Mouse (Mus musculus) kidney, embryonic 14.5 days (tissue): ENCODE measurements around the gene E030018B13Rik. TPM values are rescaled to one million over a fixed set of nuclear protein-coding genes. Genes with fewer than 3 reads are reported as not detected.
A peak's percentile ranks its signal among the peaks of the same experiment; 100 is the strongest.

Source experiments
- ATAC-seq: fragments of 200-750 bp; cut with Nextera tagmentation; 2 replicates; pipeline ENCODE4 v1.8.0; 2017; ENCODE audit warnings: moderate number of reproducible peaks, mild to moderate bottlenecking, moderate TSS enrichment, moderate library complexity; ENCODE audit not compliant: low FRiP score, low TSS enrichment
- H3K27ac ChIP-seq: fragments of 300-500 bp; sonication (generic); 2 replicates; pipeline ENCODE4 v1.5.1; 2014; ENCODE audit warnings: low read depth, mild to moderate bottlenecking, low read length, moderate library complexity, mixed read lengths
- H3K27me3 ChIP-seq: fragments of 300-500 bp; sonication (generic); 2 replicates; pipeline ENCODE4 v1.6.1; 2014; ENCODE audit warnings: mild to moderate bottlenecking, low read length; ENCODE audit not compliant: control insufficient read depth, insufficient read depth
- H3K36me3 ChIP-seq: fragments of 300-500 bp; sonication (generic); 2 replicates; pipeline ENCODE4 v1.6.1; 2014; ENCODE audit warnings: low read length, mixed read lengths; ENCODE audit not compliant: control insufficient read depth, insufficient read depth
- H3K4me1 ChIP-seq: fragments of 300-500 bp; sonication (generic); 2 replicates; pipeline ENCODE4 v1.6.1; 2014; ENCODE audit warnings: low read length, mixed read lengths; ENCODE audit not compliant: control insufficient read depth, insufficient read depth
- H3K4me2 ChIP-seq: fragments of 300-500 bp; sonication (generic); replicated peaks from 2 replicates; pipeline ENCODE4 v1.6.1; 2014; ENCODE audit warnings: low read depth, mild to moderate bottlenecking, low read length
- H3K4me3 ChIP-seq: fragments of 300-500 bp; sonication (generic); 2 replicates; pipeline ENCODE4 v1.5.1; 2014; ENCODE audit warnings: mild to moderate bottlenecking, low read length
- H3K9ac ChIP-seq: fragments of 300-500 bp; sonication (generic); 2 replicates; pipeline ENCODE4 v1.6.1; 2014; ENCODE audit warnings: low read depth, mild to moderate bottlenecking, low read length, moderate library complexity
- H3K9me3 ChIP-seq: fragments of 300-500 bp; sonication (generic); 2 replicates; pipeline ENCODE4 v1.6.1; 2016; ENCODE audit warnings: low read length; ENCODE audit not compliant: control insufficient read depth
- WGBS: fragments of 180-500 bp; shearing (Covaris S2); extraction: QIAGEN DNeasy Blood & Tissue Kit; methylation state at CpG from one replicate; pipeline ENCODE4 v1.1.7; 2014; 5-methylcytosine and 5-hydroxymethylcytosine counted together
- polyA plus RNA-seq: library from polyadenylated mRNA; unstranded; fragments of >200 nt; fragmentation: Nextera tagmentation; extraction: Ambion mirVana; gene quantifications from 2 replicates; pipeline ENCODE4 v1.2.1, GENCODE M21; 2014

Gene E030018B13Rik
- polyA plus RNA-seq, 1 experiment from 2014 or later: 0.35 TPM

DNA sequence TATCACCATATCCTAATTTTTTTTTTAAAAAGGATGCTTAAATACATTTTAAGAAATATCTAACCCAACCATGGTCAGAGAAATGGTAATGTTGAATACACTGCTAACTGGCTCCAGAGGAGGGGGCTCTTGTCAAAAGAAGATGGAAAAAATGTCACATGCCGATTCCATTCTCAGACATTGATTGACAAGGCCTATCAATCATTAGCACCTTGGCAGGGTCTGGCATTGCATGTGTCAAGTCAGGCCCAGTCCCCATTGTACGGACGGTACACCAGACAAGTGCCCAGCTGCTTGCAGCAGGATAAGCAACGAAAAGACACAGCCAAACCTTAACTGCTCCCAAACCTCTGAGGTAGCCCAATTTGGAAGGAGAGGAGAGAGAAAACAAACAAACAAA, 22.0 kb upstream of the E030018B13Rik start:
- Histone ChIP-seq H3K27me3 (no peaks in the 10 kb centered on the region), H3K36me3 (peaks cover 7% of the 10 kb centered on the region; the same call in 1 of the 2 replicates), H3K9me3 (no peaks in the 10 kb centered on the region), H3K9ac (no peak overlapping the region), H3K27ac (no peak overlapping the region), H3K4me1 (peaks cover 12% of the 10 kb centered on the region), H3K4me2 (no peak overlapping the region), H3K4me3 (no peak overlapping the region)
- 86% methylated on average over 4 of the region's 4 CpGs for WGBS
- ATAC-seq: no peak

DNA sequence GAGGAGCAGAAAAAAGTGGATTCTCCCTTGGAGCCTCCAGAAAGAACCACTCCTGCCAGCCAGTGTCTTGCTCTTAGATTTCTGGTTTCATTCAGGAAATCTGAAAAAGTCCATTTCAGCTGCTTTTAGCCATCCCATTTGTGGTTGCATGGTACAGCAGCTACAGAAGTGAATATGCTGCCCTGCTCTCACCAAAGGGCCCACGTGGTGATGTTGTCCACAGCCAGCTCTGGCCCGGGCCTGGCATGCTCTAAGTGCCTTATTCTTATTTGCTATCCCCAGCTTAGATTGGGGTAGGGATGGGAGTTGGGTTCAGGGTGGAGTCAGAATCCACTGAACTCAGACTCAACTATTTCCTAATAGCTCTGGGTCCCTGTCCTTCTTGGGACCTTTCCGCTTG, 21.4 kb upstream of the E030018B13Rik start:
- H3K4me3 ChIP-seq: no peak overlapping the region
- no peak overlapping the region for H3K9ac ChIP-seq
- WGBS: 90% methylated on average over 3 of the region's 3 CpGs
- no peak overlapping the region for H3K4me2 ChIP-seq
- ATAC-seq: no peak
- no peaks in the 10 kb centered on the region for H3K27me3 ChIP-seq
- H3K36me3 ChIP-seq: peaks cover 5% of the 10 kb centered on the region; the same call in 1 of the 2 replicates
- H3K27ac ChIP-seq: no peak overlapping the region
- no peaks in the 10 kb centered on the region for H3K9me3 ChIP-seq
- H3K4me1 ChIP-seq: peaks cover 12% of the 10 kb centered on the region

DNA sequence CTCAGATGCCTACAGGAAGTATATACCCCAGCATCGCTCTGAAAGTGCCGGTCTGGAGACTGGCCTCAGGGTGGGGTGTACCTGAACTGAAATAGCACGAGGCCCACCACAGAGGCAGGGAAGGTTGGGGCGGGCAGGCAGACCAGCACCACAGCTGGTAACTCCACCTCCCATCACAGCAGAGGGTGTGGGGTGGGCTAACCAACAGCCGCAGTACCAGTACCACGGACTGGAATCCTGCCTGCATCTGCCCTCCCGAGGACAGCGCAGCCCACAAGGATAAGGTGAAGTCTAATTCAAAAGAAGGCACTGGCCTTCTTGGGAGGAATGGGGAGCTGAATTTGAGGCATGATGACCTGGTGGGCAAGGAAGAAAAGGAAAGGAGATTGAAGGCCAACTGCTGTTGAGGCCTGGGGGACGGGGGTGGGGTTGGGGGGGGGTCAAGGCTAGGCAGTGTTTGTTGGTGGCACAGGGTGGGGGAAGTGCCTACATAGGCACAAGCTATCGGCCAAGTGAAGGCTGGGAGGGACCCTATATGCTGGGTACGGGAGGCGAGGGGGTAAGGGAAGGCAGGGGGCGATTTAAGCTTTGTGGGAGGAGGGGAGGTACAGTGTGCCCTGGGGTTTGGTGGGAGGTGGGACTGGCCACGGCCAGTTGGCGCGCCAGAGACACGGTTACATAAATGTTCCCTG, 20.2 kb upstream of the E030018B13Rik start:
- ATAC-seq: peak; percentile 53
- H3K27ac ChIP-seq: peak overlapping the region; percentile 13; the same call in 1 of the 2 replicates
- 13% methylated on average over 17 of the region's 17 CpGs for WGBS
- peak overlapping the region; percentile 67 for H3K4me2 ChIP-seq
- H3K4me1 ChIP-seq: peaks cover 12% of the 10 kb centered on the region
- H3K36me3 ChIP-seq: no peaks in the 10 kb centered on the region
- no peaks in the 10 kb centered on the region for H3K27me3 ChIP-seq
- H3K4me3 ChIP-seq: peak overlapping the region; percentile 35
- H3K9me3 ChIP-seq: no peaks in the 10 kb centered on the region
- peak overlapping the region; percentile 57; the same call in 1 of the 2 replicates for H3K9ac ChIP-seq

DNA sequence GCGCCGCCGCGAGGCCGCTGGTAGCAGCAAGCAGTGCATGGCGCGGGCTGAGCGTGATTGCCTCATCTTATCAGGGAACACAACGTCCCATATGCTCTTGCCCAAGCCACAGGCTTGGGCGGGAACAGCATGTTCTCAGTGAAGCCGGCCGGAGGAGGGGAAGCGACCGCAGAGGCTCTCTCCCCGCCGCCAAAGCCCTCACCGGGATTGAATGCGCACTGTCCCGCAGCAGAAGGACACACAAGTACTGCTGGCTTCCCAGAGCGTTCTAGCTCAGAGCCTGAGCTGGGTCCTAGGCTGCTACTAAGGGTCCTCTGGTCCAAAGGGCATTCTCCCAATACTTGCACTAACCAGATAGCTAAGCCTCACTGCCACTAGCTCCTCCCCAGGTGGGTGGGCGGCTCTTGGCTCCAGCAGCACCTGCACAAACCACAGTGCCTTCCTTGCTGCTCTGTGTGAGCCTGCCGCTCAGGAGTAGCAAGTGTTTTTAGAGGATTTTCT, 19.6 kb upstream of the E030018B13Rik start:
- H3K36me3 ChIP-seq: no peaks in the 10 kb centered on the region
- WGBS: 2% methylated on average over 22 of the region's 22 CpGs
- no peaks in the 10 kb centered on the region for H3K27me3 ChIP-seq
- peak overlapping the region; percentile 57 for H3K9ac ChIP-seq
- peaks cover 12% of the 10 kb centered on the region for H3K4me1 ChIP-seq
- H3K27ac ChIP-seq: peak overlapping the region; percentile 13; the same call in 1 of the 2 replicates
- no peaks in the 10 kb centered on the region for H3K9me3 ChIP-seq
- H3K4me3 ChIP-seq: peak overlapping the region; percentile 35
- ATAC-seq: peak; percentile 91
- peak overlapping the region; percentile 67 for H3K4me2 ChIP-seq

GRCm38 (mm10) chr7:63897655-63898054, 19.0 kb upstream of the E030018B13Rik start:
- WGBS: 52% methylated on average over 3 of the region's 3 CpGs
- Histone ChIP-seq H3K4me1 (peaks cover 12% of the 10 kb centered on the region), H3K36me3 (no peaks in the 10 kb centered on the region), H3K27me3 (no peaks in the 10 kb centered on the region), H3K9ac (no peak overlapping the region), H3K27ac (peak overlapping the region; percentile 13; the same call in 1 of the 2 replicates), H3K4me2 (peak overlapping the region; percentile 67; the same call in 1 of the 2 replicates), H3K4me3 (no peak overlapping the region), H3K9me3 (no peaks in the 10 kb centered on the region)
- no peak for ATAC-seq

DNA sequence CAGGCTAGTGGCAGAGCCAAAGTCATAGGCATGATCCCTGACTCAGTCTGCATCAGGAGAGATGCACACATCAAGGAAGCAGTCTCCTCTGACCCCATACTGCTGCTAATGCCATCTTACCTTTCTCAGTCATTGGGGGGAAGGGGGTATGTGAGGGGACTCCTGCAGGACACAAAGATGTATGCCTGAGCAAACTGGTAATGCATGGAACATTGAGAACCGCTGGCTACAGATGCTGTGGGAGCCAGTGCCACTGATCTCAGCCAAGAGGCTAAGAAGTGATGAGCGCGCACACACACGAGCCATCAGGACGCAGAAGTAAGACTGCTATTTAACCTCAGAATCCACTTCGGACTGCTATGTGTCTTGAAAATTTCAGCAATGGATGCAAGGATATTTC, 18.5 kb upstream of the E030018B13Rik start:
- H3K36me3 ChIP-seq: no peaks in the 10 kb centered on the region
- no peak overlapping the region for H3K4me3 ChIP-seq
- no peak overlapping the region for H3K9ac ChIP-seq
- no peaks in the 10 kb centered on the region for H3K9me3 ChIP-seq
- no peaks in the 10 kb centered on the region for H3K27me3 ChIP-seq
- no peak overlapping the region for H3K4me2 ChIP-seq
- ATAC-seq: no peak
- no peak overlapping the region for H3K27ac ChIP-seq
- H3K4me1 ChIP-seq: peaks cover 12% of the 10 kb centered on the region
- 96% methylated on average over 6 of the region's 6 CpGs for WGBS

DNA sequence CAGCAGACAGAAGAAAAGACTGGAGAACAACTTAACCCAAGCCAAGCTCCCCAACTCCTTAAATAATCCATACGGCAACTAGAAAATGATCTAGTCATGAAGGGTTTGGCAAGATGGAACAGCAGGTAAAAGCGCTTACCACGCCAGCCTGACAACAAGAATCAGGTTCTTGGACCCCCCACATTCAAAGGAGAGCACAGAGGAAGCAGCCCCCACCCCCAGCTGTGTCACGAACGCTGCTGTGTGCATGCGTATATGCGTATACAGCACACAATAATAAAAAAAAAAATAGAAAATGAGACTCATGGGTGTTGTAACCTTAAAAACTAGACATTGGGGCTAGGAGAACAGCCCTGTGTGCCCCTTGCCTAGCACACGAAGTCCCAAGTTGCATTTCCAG, 16.7 kb upstream of the E030018B13Rik start:
- Histone ChIP-seq H3K4me3 (no peak overlapping the region), H3K4me1 (peaks cover 12% of the 10 kb centered on the region), H3K36me3 (no peaks in the 10 kb centered on the region), H3K27ac (no peak overlapping the region), H3K27me3 (no peaks in the 10 kb centered on the region), H3K9ac (no peak overlapping the region), H3K4me2 (no peak overlapping the region), H3K9me3 (no peaks in the 10 kb centered on the region)
- ATAC-seq: no peak
- WGBS: 89% methylated on average over 8 of the region's 8 CpGs

DNA sequence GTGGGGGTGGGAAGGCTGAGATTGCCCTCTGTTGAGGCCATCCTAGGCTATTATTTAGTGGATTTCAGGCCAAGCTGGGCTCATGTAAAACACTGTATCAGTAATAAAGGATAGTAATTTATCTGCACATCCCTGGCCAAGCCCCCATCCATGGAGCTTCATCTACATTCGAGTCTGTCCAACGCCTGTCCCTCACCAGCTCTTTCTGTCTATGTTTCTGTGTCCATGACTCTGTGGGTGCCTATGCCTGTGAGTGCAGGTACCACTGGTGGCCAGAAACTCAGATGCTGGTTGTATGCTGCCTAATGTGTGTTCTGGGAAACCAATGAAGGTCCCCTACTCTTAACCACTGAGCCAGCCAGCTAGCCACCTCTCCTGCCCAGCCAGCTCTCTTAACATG, 16.2 kb upstream of the E030018B13Rik start:
- H3K36me3 ChIP-seq: no peaks in the 10 kb centered on the region
- peaks cover 12% of the 10 kb centered on the region for H3K4me1 ChIP-seq
- H3K9me3 ChIP-seq: no peaks in the 10 kb centered on the region
- 90% methylated on average over 2 of the region's 2 CpGs for WGBS
- ATAC-seq: no peak
- H3K27me3 ChIP-seq: no peaks in the 10 kb centered on the region
- no peak overlapping the region for H3K9ac ChIP-seq
- no peak overlapping the region for H3K4me3 ChIP-seq
- no peak overlapping the region for H3K4me2 ChIP-seq
- H3K27ac ChIP-seq: no peak overlapping the region

DNA sequence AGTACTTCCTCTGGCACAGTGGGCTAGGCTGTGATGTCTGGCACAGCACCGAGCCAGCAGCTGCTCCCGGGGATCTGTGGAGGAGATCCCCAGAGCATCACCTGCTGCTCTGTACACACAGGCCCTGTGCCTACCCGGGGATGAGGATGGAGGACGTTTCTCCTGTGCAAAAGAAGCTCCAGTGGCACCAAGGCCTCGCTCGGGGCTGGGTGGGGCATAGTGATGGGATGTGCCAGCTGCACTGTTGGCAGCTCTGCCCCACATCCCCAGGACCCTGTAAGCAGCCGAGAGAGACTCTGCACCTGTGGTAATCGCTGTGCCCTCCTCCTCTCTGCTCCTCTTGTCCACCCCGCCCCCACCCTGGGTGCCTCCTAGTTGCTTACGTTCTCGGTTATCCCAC, 15.3 kb upstream of the E030018B13Rik start:
- Histone ChIP-seq H3K9ac (no peak overlapping the region), H3K4me2 (no peak overlapping the region), H3K27ac (no peak overlapping the region), H3K36me3 (no peaks in the 10 kb centered on the region), H3K4me1 (peaks cover 9% of the 10 kb centered on the region), H3K9me3 (no peaks in the 10 kb centered on the region), H3K27me3 (no peaks in the 10 kb centered on the region), H3K4me3 (no peak overlapping the region)
- 83% methylated on average over 10 of the region's 11 CpGs for WGBS
- ATAC-seq: no peak
